Mouse (Mus musculus) heart, postnatal 0 days (tissue): ENCODE data around the gene Npas3.

Source experiments
- CTCF ChIP-seq: IDR thresholded peaks from 2 replicates; pipeline ENCODE4 v1.5.1; 2016; ENCODE audit warnings: antibody characterized with exemption, control low read depth, low read depth
- EP300 ChIP-seq: IDR thresholded peaks from 2 replicates; pipeline ENCODE4 v1.6.1; 2016; ENCODE audit warnings: antibody characterized with exemption, low read depth

DNA sequence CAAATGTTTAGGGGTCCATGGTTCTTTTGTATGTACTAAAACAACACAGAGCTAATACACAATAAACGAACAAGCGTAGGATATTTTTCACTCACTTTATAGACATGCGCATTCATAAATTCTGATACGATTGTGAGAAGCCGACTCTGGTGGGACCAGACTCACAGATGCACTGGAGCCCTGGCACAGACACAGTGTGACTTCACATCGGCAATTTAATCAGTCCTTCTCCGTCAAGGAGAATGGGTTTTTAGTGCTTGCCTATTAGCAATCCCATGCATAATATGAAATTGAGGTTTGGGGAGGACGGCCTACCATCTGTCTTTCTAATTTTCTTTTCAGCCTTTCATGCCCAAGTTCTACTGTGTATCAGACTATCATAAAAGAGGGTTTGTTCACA lies 771.5 kb downstream of the Npas3 start:
- TF ChIP-seq CTCF (no peak), EP300 (no peak)
